Mouse (Mus musculus) gastrocnemius, adult 18-20 months (tissue): ENCODE measurements around the gene Slc25a21. TPM values are rescaled to one million over a fixed set of nuclear protein-coding genes. Genes with fewer than 3 reads are reported as not detected.
"Not testable (repeated sequence)": the region's sequence is repeated elsewhere in the genome, so short reads cannot be mapped to it uniquely, and the experiment has no call there.

Experiments
- DNase-seq: peaks from one replicate; pipeline ENCODE4 v3.0.0; 2021; ENCODE audit warnings: low spot score
- long read RNA-seq, 2 experiments: library from polyadenylated mRNA; stranded (forward); transcript quantifications; one replicate each; pipeline ENCODE4 v2.0.0; 2021
- total RNA-seq, 2 experiments: library from RNA; stranded (reverse); gene quantifications; 2 replicates each; pipeline ENCODE4 v1.2.3; 2021

Gene Slc25a21
- under 1 TPM in 1 of 2 experiments, not detected in 1; 0.33 TPM for total RNA-seq
- long read RNA-seq, experiment 1, partial matches to known transcripts, result 1 of 1 reads
- long read RNA-seq, experiment 1, other reads (novel, unspliced or antisense), result 0 of 1 reads
- long read RNA-seq, experiment 2, result 0 reads

- DNase-seq, result no peak
Observed at GRCm38 (mm10) chr12:57197363-57198026, at the start of gene Slc25a21. Gene Slc25a21 (minus strand): TSS chr12:57197472.

- no peak for DNase-seq
Observed at GRCm38 (mm10) chr12:57243671-57244495, 46.6 kb upstream of the Slc25a21 start.

- DNase-seq, result peak; percentile 55
Observed at GRCm38 (mm10) chr12:57233386-57233785, 36.1 kb upstream of the Slc25a21 start.

- no peak for DNase-seq
Observed at GRCm38 (mm10) chr12:57231085-57231875, 34.0 kb upstream of the Slc25a21 start.

- DNase-seq, result peak; percentile 85
Observed at GRCm38 (mm10) chr12:57230192-57230706, 33.0 kb upstream of the Slc25a21 start, which contains the start of the genes Prps1l3 and Mipol1. Gene Prps1l3 (plus strand): TSS chr12:57230412. Gene Mipol1 (plus strand): TSS chr12:57230427.

GRCm38 (mm10) chr12:57229703-57230102 lies 32.4 kb upstream of the Slc25a21 start:
- no peak for DNase-seq

GRCm38 (mm10) chr12:57227776-57228175 lies 30.5 kb upstream of the Slc25a21 start:
- no peak for DNase-seq

- no peak for DNase-seq
Observed at GRCm38 (mm10) chr12:57226411-57226810, 29.1 kb upstream of the Slc25a21 start.

- DNase-seq, result not testable (repeated sequence)
Observed at GRCm38 (mm10) chr12:57212463-57212862, 15.2 kb upstream of the Slc25a21 start.

- DNase-seq, result peak; percentile 7
Observed at GRCm38 (mm10) chr12:57211353-57212311, 14.4 kb upstream of the Slc25a21 start.

- no peak for DNase-seq
Observed at GRCm38 (mm10) chr12:57204276-57204851, 7.1 kb upstream of the Slc25a21 start.

- DNase-seq, result no peak
Observed at GRCm38 (mm10) chr12:57201901-57202300, 4.6 kb upstream of the Slc25a21 start.

- no peak for DNase-seq
Observed at GRCm38 (mm10) chr12:57199427-57199826, 2.2 kb upstream of the Slc25a21 start.

- DNase-seq, result no peak
Observed at GRCm38 (mm10) chr12:57198269-57198668, 997 bp upstream of the Slc25a21 start.

GRCm38 (mm10) chr12:57196608-57197362 lies 487 bp downstream of the Slc25a21 start:
- DNase-seq, result peak; percentile 19

- no peak for DNase-seq
Observed at GRCm38 (mm10) chr12:57196286-57196607, 1.0 kb downstream of the Slc25a21 start.

GRCm38 (mm10) chr12:57194609-57195008 lies 2.7 kb downstream of the Slc25a21 start:
- DNase-seq, result no peak

- DNase-seq, result no peak
Observed at GRCm38 (mm10) chr12:57187032-57187431, 10.2 kb downstream of the Slc25a21 start.

GRCm38 (mm10) chr12:57186126-57186525 lies 11.1 kb downstream of the Slc25a21 start:
- DNase-seq, result no peak
